Mouse (Mus musculus): Measurements from ENCODE around the gene Ankrd35.

DNA sequence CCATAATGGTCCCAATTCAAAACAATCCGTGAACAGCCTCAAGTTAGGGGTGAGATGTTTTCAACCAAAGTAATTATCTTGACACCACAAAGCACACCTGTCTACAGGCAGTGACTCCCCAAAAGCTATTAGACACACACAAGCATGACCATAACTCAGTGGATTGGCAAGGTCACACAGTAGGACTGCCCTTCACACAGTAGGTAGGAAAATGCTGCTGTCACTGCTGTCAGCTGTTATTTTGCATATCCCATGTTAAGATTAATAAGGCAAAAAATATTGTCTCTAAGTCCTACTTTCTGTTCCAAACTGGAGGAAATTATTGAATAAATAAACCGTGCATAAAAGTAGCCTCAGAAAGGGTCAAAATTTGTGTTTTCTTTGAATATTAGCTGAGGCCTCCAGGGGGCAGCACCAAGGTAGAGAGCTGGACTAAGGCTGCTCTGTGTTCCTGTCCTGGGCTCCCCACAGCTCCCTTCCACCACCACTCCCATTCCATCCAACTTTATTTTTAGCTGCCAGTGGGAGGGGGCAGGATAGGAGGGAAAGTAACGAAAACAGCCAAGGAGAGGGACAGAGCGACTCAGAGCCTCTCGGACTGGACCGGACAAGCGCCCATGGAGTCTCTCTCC is 24.8 kb upstream of the Ankrd35 start, which contains the start of gene Itga10:
- TF ChIP-seq CTCF (IDR thresholded peaks at IDR 0.05; ENCODE audit: control insufficient read depth, insufficient read depth, low read length) (peak; percentile 51; the same call in 1 of the 2 replicates), POLR2A (IDR thresholded peaks at IDR 0.05; ENCODE audit: borderline replicate concordance, control insufficient read depth, low read depth, low read length) (no peak)

Measured in bone marrow, adult 2 months (tissue).